Mouse (Mus musculus) cerebellum, postnatal 25 days (tissue): ENCODE data around the gene Cacng5.

Experiments used
- DNase-seq, 2 experiments: peaks; one replicate each; pipeline ENCODE4 v3.0.0; 2021; ENCODE audit warnings: mixed read lengths in 2 of 2

Gene Cacng5

GRCm38 (mm10) chr11:107914634-107915226 lies at the start of gene Cacng5:
Cacng5 (minus strand) TSS chr11:107915055.
- DNase-seq = peak in 1 of 2 experiments; percentile 31

DNA sequence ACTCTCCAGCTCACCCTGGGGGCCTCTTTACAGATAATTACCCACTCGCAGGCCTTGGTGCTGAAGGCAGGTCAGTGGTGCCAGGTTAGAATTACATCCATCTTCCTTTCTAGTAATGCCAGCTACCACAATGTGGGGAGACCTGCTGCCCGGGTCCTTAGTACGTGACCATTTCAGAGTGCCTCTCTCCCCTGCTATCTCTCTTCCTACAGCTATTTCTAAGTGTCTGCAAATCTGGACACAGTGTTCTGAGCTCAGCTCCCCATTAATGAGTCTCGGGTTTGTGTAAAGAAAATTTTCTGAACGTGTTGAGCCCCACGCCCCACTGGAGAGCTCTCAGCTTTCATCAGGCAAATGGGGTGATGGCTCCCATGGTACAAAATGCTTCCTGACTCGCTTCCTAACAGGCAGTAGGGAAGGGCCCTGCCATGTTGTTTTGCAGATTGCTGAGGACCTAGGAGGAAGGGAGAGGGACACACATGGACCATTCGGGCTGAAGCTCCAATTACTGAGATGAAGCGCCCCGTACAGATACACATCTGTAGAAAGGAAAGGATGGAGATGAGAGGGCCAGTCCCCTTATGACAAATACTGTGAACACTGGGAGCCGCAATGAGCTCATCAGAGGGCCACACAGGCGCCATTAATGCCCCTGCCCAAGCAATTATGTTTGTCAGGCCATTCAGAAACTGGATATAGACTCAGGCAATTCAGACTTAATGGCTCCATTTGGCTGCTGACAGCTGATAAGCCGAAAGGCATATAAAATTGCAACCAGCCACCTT lies 42.9 kb upstream of the Cacng5 start:
- no peak for DNase-seq

- no peak for DNase-seq
Observed at GRCm38 (mm10) chr11:107955191-107956062, 40.6 kb upstream of the Cacng5 start.

DNA sequence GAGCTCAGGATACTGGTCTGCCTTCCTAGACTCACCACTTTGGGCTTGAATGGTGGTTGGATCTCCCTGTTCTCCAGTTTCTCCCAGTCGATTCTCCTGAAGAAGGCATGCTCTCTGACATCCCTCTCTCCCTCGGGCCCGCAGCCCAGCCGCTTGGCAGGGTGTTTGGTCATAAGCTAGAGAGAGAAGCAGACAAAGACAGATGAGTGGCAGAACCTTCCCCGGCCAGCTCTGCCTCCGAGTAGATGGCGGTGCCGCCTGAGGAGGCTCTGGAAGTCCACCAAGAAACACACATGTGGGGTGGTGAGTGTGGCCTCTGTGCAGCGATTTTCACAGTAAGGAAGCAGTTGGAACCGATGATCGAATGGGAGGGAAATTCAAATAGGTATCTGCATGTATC lies 36.6 kb upstream of the Cacng5 start:
- peak; percentile 27 to 55 for DNase-seq

GRCm38 (mm10) chr11:107950658-107951057 lies 35.8 kb upstream of the Cacng5 start:
- DNase-seq = no peak

DNA sequence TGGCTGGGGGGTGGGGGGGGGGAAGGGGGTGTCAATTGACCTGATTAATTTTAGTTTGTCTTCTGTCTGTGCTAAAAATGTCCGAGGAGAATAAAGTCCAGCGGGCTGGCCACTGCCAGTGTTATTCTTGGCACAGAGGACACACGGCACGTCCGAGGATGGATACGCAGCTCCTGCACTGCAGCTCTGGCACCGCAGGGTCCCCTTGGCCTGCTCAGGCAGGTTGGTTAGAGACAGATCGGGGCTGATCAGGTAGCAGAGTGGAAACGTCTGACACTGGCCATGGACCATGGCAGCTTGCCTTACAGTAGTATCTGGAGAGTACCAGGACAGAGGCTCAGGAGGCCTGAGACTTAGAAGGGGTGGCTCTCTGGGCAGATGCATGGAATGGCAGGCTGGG lies 35.4 kb upstream of the Cacng5 start:
- peak; percentile 20 to 54 for DNase-seq

GRCm38 (mm10) chr11:107947951-107948350 lies 33.1 kb upstream of the Cacng5 start:
- DNase-seq = no peak

GRCm38 (mm10) chr11:107946823-107947222 lies 32.0 kb upstream of the Cacng5 start:
- DNase-seq = no peak

- no peak for DNase-seq
Observed at GRCm38 (mm10) chr11:107936929-107937328, 22.1 kb upstream of the Cacng5 start.

DNA sequence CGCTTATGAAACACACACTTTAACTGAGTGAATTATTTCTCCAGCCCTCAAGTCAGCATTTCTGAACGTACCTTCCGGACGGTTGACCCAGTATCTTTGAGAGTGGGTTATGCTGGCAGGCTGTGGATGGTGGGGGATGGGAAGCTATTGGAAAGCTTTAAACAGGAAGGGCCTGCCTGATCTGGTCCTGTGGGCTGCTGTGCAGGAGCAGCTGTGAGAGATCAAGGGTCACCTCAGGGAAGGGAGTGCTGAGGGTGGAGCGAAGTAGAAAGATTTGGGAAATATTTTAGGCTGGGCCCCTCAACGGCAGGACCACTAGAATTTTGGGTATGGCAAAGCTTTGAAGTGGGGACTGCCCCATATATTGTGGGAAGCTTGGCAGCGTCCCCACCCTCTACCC lies 16.9 kb upstream of the Cacng5 start:
- no peak for DNase-seq

DNA sequence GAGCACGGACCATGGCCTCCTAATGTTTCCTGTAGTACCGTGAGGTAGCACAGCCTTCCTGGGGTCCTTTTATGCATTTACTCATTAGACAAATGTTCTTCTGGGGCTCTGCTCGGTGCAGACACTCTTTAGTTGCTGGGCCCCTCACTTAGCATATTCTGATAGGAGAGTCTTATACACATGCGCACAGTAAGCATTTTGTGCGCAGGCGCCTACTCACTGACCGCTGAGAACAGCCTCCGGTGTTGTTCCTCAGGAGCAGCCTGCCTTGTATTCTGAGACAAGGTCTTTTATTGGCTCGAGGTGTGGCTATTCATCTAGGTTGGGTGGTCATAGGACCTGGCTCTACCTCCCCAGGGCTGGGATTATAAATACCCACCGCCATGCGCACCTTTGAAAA lies 16.4 kb upstream of the Cacng5 start:
- no peak for DNase-seq

- no peak for DNase-seq
Observed at GRCm38 (mm10) chr11:107929712-107930111, 14.9 kb upstream of the Cacng5 start.

DNA sequence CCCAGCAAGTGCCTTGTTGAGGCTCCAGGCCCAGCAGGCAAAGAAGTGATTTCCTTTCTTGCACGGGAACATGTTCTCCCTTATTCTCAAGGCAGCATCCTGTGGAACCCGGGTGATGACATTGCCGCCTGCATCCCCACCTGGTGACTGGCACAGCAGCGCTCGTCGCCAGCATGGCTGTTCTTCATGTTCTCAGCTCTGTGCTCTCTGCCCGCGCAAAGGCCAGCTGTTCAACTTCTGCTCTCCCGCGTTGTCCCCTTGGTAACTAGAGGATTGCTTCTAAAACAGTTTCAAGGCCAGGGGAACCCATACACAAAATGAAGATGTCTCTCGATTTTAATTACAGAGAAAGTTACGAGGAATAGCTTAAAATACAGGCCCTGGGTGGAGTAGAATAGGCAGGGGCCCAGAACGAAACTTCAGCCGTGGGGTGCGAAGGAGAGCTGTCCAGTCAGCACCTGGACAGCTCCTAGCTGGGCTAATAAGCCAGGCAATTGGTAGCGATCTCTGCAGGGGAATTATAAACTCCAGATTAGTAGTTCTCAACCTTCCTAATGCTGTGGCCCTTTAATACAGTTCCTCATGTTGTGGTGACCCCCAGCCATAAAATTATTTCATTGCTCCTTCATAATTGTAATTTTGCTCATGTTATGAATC lies 5.1 kb upstream of the Cacng5 start:
- no peak for DNase-seq

DNA sequence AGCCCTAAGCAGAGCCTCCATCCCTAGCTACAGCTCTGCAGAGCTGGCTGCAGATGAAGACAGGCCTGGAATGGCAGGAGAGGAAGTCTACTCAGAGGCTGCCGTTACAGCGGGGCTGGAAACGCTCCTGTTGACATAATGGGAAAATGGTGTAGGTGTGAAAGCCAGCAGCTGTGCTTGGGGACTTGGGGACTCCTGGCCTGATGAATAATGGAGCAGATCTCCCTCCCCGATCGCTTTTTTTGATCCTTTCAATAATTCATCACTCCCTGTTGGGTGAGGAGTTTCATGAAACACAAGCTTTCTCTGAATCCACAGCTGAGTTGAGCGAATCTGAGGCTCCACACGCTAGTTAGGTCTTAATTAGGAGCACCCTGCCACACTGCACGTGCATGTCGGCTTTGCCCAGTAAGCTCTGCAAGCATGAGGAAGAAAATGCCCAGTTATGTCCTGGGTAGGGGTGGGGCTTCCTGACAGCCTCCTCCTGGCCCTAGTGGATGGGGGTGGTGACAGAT lies 2.9 kb upstream of the Cacng5 start:
- DNase-seq = no peak

DNA sequence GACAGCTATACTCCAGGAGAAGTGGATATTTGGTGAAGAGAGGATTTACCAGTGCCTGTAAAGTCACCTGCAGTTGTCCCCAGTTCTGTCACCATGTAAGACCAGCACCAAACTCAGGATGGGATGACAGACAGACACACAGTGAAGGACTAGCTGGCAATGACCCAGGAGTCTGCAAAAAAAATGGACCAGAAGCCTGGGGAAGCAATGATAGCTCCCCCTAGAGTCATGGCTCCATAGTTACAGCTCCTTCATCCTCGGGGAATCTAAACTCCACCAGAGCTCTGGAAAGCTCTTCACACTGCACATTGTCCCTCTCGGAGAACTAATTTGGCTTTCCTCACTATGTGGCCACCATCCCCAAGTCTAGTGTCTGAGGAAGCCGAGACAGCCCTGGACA lies 1.5 kb downstream of the Cacng5 start:
- peak in 1 of 2 experiments; percentile 17 for DNase-seq

- DNase-seq = peak; percentile 29 to 60
Observed at GRCm38 (mm10) chr11:107905364-107905763, 9.5 kb downstream of the Cacng5 start.

DNA sequence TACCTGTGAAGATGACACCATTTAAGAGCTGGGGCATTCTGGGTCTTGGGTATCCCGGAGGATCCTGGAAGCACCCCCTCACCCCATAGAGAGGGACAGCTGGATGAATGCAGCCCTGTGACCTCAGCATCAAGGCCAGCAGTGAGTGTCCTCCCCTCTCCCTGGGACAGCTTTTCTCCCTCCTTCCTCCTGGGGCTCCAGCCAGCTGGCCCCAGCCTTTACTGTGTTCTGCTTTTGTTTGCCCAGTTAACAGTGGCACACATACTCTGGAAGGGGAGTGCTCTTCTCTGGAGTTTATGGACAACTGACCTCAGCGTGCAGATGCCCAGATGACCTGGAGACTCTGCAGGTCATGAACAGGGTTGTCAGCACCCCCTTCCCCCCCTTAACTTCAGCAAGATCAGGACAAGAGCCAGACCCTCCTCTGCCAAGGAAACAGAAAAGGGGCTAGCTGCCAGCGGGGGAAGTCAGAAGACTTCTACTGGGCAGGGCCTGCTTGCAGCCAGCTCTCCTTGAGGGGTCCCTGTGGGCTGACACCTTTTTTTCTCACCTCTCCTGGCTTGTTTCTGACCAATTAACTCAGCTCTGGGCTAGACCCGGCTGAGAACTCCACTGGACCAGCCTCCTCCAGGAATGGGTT lies 10.8 kb downstream of the Cacng5 start:
- DNase-seq = peak; percentile 24 to 38

DNA sequence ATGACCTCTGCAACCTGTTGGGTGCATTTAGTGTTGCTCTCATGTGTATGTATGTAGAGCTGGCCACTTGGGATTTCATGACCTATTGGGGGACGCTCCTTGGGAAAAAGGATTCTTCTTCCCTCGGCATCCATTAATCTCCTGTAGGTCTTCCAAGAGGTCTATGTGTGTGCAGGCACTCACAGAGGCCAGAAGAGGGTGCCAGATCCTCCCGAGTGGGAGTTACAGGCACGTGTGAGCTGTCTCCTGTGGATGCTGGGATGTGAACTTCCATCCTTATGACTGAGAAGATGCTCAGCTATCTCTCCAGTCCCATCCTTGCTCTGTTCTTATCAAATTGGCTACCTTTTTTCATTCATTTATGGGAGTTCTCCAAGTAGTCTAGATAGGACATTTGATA lies 14.4 kb downstream of the Cacng5 start:
- DNase-seq = no peak

GRCm38 (mm10) chr11:107898698-107899097 lies 16.2 kb downstream of the Cacng5 start:
- no peak for DNase-seq

- DNase-seq = no peak
Observed at GRCm38 (mm10) chr11:107895635-107896034, 19.2 kb downstream of the Cacng5 start.

GRCm38 (mm10) chr11:107891377-107891776 lies 23.5 kb downstream of the Cacng5 start:
- no peak for DNase-seq

GRCm38 (mm10) chr11:107887342-107887741 lies 27.5 kb downstream of the Cacng5 start:
- DNase-seq = no peak
